Mouse (Mus musculus) urinary bladder, postnatal 4 days (tissue): ENCODE results near the gene S100a3.

Experiments
- DNase-seq, 2 experiments: peaks; one replicate each; pipeline ENCODE4 v3.0.0; 2021 to 2022; ENCODE audit warnings: low spot score in 2 of 2

Gene S100a3

DNA sequence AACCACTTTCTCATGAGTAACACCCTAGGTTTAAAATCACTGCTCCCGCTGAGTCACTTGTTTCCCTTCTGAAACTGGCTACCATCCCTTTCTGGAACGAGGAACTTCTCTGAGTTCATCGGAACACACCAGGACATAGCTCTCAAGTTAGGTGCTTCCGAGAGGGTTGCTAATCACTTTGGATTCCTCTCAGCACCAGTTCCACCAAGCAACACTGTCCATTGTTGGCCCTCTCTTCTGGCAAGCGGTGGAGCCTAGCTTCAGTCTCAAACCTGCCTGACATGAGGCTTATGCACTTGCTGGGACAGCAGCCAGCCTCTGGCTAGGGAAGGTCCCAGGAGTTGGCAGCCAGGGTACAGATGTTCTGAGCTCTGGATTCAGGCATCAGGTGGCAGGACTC is 14.3 kb downstream of the S100a3 start:
- no peak for DNase-seq

- no peak for DNase-seq
Observed at GRCm38 (mm10) chr3:90575320-90575719, 14.9 kb downstream of the S100a3 start.

GRCm38 (mm10) chr3:90576351-90577001 is 16.1 kb downstream of the S100a3 start:
- no peak for DNase-seq

DNA sequence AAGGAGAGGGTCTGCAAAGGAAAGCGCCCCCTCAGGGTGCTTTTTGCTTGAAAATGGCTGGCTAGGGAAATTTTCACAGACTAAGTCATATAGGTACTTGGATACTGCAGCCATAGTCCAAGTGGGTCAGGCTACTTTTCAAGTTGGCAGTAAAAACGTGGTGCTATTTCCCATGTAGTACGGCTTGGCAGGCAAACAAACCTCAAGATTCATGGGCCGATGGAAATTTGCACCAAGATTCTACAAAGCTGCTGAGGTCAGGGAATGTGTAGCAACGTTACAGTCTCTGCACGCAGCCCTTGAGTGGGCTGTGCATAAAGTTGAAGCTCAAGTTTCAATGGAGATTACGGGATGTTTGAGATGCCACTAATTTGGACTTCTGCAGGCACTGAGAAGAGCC is 19.1 kb downstream of the S100a3 start:
- DNase-seq: no peak

GRCm38 (mm10) chr3:90581141-90581540 is 20.8 kb downstream of the S100a3 start:
- DNase-seq: no peak

DNA sequence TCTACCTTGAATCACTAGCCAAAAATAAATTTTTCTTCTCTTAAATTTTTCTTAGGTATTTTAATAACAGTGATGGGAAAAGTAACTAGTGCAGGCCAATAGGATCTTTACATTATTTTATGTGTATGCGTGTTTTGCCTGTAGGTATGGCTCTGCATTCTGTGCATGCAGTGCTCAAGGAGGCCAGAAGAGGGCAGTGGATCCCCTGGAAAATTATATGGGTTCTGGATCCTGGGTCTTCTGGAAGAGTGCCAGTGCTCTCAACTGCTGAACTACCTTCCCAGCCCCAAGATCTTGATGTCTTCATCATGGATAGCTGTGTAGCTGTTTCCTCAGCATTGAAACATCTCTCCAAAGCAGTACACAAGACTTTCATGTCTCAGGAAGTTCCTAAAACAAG is 21.8 kb downstream of the S100a3 start:
- DNase-seq: no peak

DNA sequence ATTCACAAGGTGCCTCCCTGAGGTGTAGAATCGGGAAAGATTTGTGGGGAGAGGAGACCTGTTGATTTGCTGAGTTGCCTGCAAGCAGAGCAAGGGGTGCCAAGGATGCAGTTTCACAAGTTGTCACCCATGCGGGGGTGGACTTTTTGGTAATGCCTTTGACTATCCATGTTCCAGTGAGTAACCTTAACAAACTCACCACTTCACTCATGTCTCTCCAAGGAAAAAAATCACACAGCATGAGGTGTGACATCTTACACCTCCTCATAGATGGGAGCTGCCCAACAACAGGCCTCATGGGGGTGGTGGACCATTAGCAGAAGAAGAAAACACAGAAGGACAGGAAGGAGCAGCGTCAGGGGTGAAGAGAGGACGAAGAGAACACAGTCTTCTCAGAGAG is 22.2 kb downstream of the S100a3 start:
- no peak for DNase-seq

DNA sequence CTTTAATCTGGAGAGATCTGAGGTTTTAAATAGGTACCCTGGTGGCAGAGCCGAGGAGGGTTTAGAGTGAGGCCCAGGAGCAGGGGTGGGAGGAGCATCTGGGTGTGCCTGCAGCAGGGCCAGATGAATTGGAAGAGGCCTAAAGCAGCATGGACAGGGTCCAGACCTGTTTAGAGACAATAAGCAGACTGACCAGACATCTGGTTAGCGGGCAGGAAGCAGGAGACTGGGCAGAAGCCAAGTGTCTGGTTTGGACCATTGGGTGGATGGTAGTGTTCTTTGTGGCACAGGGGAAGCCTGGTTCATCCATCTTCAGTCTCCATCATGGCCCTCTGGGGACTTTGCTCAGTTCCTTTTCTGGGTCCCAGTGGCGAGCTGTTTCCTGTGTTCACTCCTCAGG is 23.5 kb downstream of the S100a3 start:
- no peak for DNase-seq

- peak; percentile 71 to 72 for DNase-seq
Observed at GRCm38 (mm10) chr3:90585595-90585994, 25.2 kb downstream of the S100a3 start.

- DNase-seq: no peak
Observed at GRCm38 (mm10) chr3:90586016-90586643, 25.8 kb downstream of the S100a3 start.

DNA sequence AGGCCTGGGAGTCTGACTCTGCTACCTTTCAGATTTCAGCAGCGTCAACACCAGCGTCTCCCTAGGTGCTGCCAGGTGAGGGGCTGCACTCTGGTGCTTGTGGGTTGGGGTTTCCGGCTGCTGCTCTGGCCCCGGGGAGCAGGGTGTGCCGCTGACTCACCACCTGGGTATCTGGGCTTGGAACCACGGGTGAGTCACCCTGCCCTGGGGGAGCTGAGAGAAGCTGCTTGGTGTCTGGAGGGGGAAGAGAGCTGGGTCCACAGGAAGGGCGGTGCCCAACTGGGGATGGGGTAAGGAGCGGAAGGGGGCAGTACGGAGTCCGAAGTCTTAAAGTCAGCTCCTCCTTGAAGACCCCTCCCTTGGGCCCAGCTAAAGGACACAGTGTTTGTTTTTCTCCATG is 26.5 kb downstream of the S100a3 start:
- DNase-seq: peak; percentile 84 to 85

DNA sequence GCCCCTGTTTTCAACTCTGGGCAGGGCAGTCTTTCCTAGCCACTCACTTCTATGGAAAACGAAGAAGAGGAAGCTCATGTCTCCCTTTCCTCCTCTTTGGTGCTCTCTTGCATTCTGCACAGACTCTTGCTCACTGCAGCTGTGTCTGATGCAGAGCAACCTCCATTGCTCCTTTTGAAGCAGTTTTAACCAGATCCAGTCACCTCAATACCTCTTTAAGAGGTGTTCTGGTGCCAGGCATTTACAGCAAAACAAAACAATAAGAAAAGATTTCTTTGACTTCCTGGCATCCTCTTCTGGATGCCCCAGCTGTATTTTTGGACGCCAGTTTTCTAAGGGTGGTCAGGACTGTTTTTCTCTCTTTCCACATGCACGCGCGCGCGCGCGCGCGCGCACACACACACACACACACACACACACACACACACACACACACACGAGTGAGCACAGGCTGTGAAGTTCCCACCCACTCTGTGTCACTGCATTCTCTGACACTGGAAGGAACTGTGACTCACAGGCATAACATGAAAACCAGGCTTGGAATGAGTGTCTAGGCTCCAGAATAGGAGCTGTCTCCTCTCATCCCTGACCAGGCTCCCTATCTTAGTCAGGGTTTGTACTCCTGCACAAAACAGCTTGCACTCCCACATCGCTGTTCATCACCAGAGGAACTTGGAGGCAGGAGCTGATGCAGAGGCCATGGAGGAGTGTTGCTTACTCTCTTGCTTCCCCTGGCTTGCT is 27.2 kb downstream of the S100a3 start:
- no peak for DNase-seq

DNA sequence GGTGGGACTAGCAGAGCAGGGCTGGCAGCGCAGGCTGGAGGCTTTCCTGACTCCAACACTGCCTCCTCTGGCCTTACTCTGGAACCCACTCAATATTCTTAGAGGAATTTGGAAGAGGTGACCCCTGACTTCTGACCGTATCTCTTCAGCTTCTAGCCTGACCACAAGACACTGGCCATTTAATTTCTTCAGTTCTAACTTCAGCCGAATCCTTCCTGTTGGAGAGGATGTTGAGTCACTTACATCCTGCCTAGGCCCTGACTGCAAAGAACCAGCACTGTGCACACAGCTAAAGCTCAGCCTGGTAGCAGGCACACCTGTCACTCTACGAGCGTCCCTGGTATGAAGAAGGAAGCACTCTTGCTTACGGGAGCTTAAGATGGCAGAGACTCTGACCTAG is 29.0 kb downstream of the S100a3 start:
- no peak for DNase-seq

GRCm38 (mm10) chr3:90589947-90590346 is 29.6 kb downstream of the S100a3 start, which contains the start of gene S100a2:
Gene S100a2 (plus strand): TSS chr3:90590247.
- DNase-seq: no peak

DNA sequence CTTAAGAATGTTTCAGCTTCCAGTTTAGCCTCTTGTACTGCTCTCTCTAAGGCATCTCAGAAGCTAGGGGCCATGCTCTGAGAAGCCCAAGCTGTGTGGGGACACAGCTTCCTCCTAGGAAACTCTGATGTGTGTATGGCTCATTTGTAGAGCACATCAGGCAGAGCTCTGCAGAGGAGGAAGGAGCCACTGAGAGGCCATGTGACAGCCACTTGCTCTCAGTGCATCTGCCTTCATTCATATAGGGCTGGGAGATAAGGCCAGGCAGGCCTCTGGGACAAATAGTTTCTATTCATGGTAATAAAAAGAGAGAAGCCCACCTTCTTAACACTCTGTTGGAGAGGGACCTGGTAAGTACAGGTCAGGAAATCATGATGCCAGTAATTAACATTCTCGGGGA is 34.1 kb downstream of the S100a3 start:
- DNase-seq: no peak

GRCm38 (mm10) chr3:90595556-90595955 is 35.2 kb downstream of the S100a3 start:
- DNase-seq: no peak

DNA sequence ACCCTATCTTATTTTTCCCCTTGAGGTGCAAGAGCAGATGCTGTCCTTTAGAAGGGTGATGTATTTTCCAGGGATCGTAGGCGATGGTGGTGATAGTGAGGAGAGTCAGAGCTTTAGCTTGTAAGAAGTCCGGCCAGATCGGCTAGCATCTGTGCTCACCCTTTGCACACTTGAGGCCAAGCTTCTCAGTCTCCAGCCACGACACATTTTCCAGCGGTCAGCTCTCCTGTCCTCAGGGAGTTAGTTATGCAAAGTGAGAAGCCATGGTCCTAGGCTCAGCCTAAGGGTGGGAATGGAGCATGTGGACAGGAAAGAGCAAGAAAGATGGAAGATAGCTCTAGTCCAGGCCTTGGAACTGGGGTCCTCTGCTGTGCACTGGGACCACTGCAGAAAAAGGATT is 36.4 kb downstream of the S100a3 start:
- DNase-seq: no peak

DNA sequence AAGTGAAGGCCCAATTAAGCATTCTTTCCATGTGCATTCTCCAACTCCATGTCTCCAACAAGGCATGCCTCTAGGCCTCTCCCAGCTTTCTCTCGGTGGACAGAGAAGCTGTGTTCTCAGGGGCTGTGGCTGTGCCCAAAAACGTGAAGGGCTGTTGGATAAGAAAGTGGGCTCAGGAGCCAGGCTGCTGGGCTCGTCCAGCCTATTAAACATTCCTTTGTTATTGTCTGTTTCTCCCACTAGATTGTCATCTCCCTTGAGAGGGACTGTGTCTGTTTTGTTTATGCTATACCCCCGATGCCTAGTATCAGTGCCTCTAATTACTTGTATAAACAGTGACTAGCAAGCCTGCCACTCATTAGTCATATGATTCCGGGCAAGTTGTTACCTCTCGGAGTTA is 37.4 kb downstream of the S100a3 start:
- no peak for DNase-seq

- DNase-seq: no peak
Observed at GRCm38 (mm10) chr3:90598212-90598611, 37.8 kb downstream of the S100a3 start.

GRCm38 (mm10) chr3:90599401-90599800 is 39.0 kb downstream of the S100a3 start:
- DNase-seq: no peak

DNA sequence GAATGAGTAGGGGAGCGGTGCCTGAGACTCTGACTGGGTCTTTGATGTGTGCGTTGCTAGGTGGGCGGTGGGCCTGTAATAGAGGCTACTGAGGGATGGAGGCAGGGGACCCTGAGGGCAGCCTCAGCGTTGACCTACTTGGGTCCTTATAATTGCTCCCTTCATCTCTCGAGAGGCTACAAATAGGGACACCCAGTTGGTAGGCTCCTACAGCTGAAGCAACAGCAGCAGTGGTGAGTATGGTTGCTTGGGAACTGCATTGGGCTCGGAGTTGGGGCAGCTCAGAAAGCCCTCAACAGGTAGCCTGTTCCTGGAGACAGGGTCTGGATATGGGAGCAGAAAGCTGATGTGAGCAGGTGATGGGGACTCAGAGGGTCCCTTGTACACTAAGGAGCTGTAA is 39.7 kb downstream of the S100a3 start:
- no peak for DNase-seq

GRCm38 (mm10) chr3:90600458-90601195 is 40.2 kb downstream of the S100a3 start:
- DNase-seq: no peak
